ENCODE assay signal across 8 mouse cellular contexts in genomic region chr10:60778542-60778941, GRCm38 (mm10). TPM values are rescaled to one million over a fixed set of nuclear protein-coding genes. Genes with fewer than 3 reads are reported as not detected.
DNase-seq lines count a peak whose midpoint lies in the region; ATAC-seq and TF ChIP-seq lines count a peak whose summit lies in the region.

No protein-coding gene starts in this region.

- intact Hi-C loops in left cerebral cortex, adult 2 months (cut with DNase I), result no loop called here

- H3K4me1 ChIP-seq in midbrain, embryonic 14.5 days (ENCODE audit: control insufficient read depth, insufficient read depth, low read length), result 0 out of 2 replicates have a peak, but pooled peaks cover 2% of the 10 kb centered on the region

- H3K9ac ChIP-seq in midbrain, embryonic 14.5 days (replicated peaks; ENCODE audit: low read length), result no peak overlapping the region

- no peak overlapping the region for H3K27ac ChIP-seq in left cerebral cortex, adult 2 months
- no peak overlapping the region for H3K27ac ChIP-seq in midbrain, embryonic 14.5 days (replicated peaks; ENCODE audit: low read depth, low read length)

- H3K4me3 ChIP-seq in left cerebral cortex, adult 2 months, result no peak overlapping the region
- no peak overlapping the region for H3K4me3 ChIP-seq in midbrain, embryonic 14.5 days (replicated peaks; ENCODE audit: low read depth, low read length)

- WGBS in midbrain, embryonic 14.5 days, result 70% methylated on average over 12 of the region's 12 CpGs

- peaks cover 4% of the 10 kb centered on the region; the same call in 1 of the 2 replicates for H3K27me3 ChIP-seq in midbrain, embryonic 14.5 days (ENCODE audit: control insufficient read depth, insufficient read depth, low read length)

- no peaks in the 10 kb centered on the region for H3K36me3 ChIP-seq in midbrain, embryonic 14.5 days (ENCODE audit: control insufficient read depth, insufficient read depth, low read length)

- ATAC-seq in frontal cortex, adult (ENCODE audit: low TSS enrichment), result peak; percentile 50; the same call in 1 of the 2 replicates
- no peak for ATAC-seq in midbrain, embryonic 14.5 days (ENCODE audit: low FRiP score, low TSS enrichment)

- peak; percentile 76 for TF ChIP-seq CTCF in left cerebral cortex, adult 2 months (IDR thresholded peaks at IDR 0.05)

- H3K9me3 ChIP-seq in midbrain, embryonic 14.5 days (ENCODE audit: control insufficient read depth, low read length), result no peaks in the 10 kb centered on the region

- peak; percentile 11 for DNase-seq in gastrocnemius, adult 18-20 months (ENCODE audit: low spot score)
- DNase-seq in gastrocnemius, adult 8-10 months (ENCODE audit: low spot score in 2 of 2), result no peak
- peak; percentile 38 for DNase-seq in urinary bladder, postnatal 14 days (ENCODE audit: low spot score)
- DNase-seq in urinary bladder, postnatal 4 days (ENCODE audit: low spot score in 2 of 2), result no peak
- DNase-seq in left cerebral cortex, adult 2 months (ENCODE audit: extremely low spot score in 1 of 2, low spot score in 2 of 2), result peak; percentile 33 to 35
- peak; percentile 71 for DNase-seq in midbrain, embryonic 14.5 days
- no peak for DNase-seq in yolk sac, embryonic 10.5 days (ENCODE audit: low spot score)

- H3K4me2 ChIP-seq in midbrain, embryonic 14.5 days (ENCODE audit: low read length), result no peak overlapping the region

RNA-seq across cellular contexts. Expression of gene Slc29a3, which starts 25.9 kb away (rescaled TPM):
- total RNA-seq in gastrocnemius, adult 18-20 months (2021), result 1 to 10 TPM; 2.7 to 2.8 TPM
- total RNA-seq in gastrocnemius, adult 8-10 months (2022), result 1 to 10 TPM; 1.0 to 2.2 (median 1.7) TPM
- 10 to 100 TPM; 13.0 to 13.2 TPM for total RNA-seq in left cerebral cortex, adult 2 months (2021)
- 4.8 and 8.5 TPM in 2 replicates for polyA plus RNA-seq in midbrain, embryonic 14.5 days (2014; fragmentation: Nextera tagmentation; extraction: Ambion mirVana)

RNA-seq across cellular contexts. Expression of gene Unc5b, which starts 52.8 kb away (rescaled TPM):
- total RNA-seq in gastrocnemius, adult 18-20 months (2021), result 1 to 10 TPM; 1.3 to 3.3 TPM
- 1 to 10 TPM; 1.1 to 2.4 (median 1.8) TPM for total RNA-seq in gastrocnemius, adult 8-10 months (2022)
- 10 to 100 TPM in 1 of 2 experiments, 1 to 10 TPM in 1; 9.0 to 10.3 TPM for total RNA-seq in left cerebral cortex, adult 2 months (2021)
- 2.4 and 2.8 TPM in 2 replicates for polyA plus RNA-seq in midbrain, embryonic 14.5 days (2014; fragmentation: Nextera tagmentation; extraction: Ambion mirVana)

Comparison
In these comparisons a context has a peak if more than half of its experiments do, and no peak if none do; other contexts are left out.
1. DNase-seq: peak in gastrocnemius, adult 18-20 months (single experiment), urinary bladder, postnatal 14 days (single experiment), left cerebral cortex, adult 2 months (2 of 2) and midbrain, embryonic 14.5 days (single experiment); none in gastrocnemius, adult 8-10 months (0 of 2), urinary bladder, postnatal 4 days (0 of 2) and yolk sac, embryonic 10.5 days (single experiment).